Mouse (Mus musculus): ENCODE measurements around the gene Gspt1.

GRCm38 (mm10) chr16:11203600-11204390 is 50.3 kb downstream of the Gspt1 start:
- TF ChIP-seq POLR2A (IDR thresholded peaks at IDR 0.05; ENCODE audit: borderline replicate concordance, insufficient read depth, low read length) (no peak), CTCF (IDR thresholded peaks at IDR 0.05; ENCODE audit: borderline replicate concordance, insufficient read depth, low read depth, low read length) (no peak)
